Mouse (Mus musculus): Measurements from ENCODE around the gene Acmsd.

GRCm38 (mm10) chr1:127774501-127774880 is 45.3 kb downstream of the Acmsd start:
- TF ChIP-seq CTCF (IDR thresholded peaks at IDR 0.05; ENCODE audit: control insufficient read depth, insufficient read depth, insufficient read length) = no peak
- no peak for TF ChIP-seq MAX (IDR thresholded peaks at IDR 0.05)
- no peak for TF ChIP-seq USF1 (IDR thresholded peaks at IDR 0.05; ENCODE audit: low read depth)
- no peak for TF ChIP-seq MYOG (IDR thresholded peaks at IDR 0.05; ENCODE audit: control insufficient read depth, extremely low read depth, insufficient read length)
